Mouse (Mus musculus) heart, postnatal 0 days (tissue): ENCODE results near the gene Cib3.

Experiments used
- CTCF ChIP-seq: IDR thresholded peaks from 2 replicates; pipeline ENCODE4 v1.5.1; 2016; ENCODE audit warnings: antibody characterized with exemption, control low read depth, low read depth
- EP300 ChIP-seq: IDR thresholded peaks from 2 replicates; pipeline ENCODE4 v1.6.1; 2016; ENCODE audit warnings: antibody characterized with exemption, low read depth

GRCm38 (mm10) chr8:72212751-72213150, at the start of gene Cib3:
- TF ChIP-seq CTCF = no peak
- TF ChIP-seq EP300 = no peak
